Mouse (Mus musculus): Measurements from ENCODE around the gene Mfap2. TPM values are rescaled to one million over a fixed set of nuclear protein-coding genes. Genes with fewer than 3 reads are reported as not detected.

The Mfap2 gene
- 2.8 and 4.3 TPM in 2 replicates for polyA plus RNA-seq (2021; fragmentation: Nextera tagmentation)
- long read RNA-seq, experiment 1, partial matches to known transcripts = 1 of 7 reads
- long read RNA-seq, experiment 1, other reads (novel, unspliced or antisense) = 3 of 7 reads
- long read RNA-seq, experiment 2, partial matches to known transcripts = 1 of 1 reads
- long read RNA-seq, experiment 2, other reads (novel, unspliced or antisense) = 0 of 1 reads

DNA sequence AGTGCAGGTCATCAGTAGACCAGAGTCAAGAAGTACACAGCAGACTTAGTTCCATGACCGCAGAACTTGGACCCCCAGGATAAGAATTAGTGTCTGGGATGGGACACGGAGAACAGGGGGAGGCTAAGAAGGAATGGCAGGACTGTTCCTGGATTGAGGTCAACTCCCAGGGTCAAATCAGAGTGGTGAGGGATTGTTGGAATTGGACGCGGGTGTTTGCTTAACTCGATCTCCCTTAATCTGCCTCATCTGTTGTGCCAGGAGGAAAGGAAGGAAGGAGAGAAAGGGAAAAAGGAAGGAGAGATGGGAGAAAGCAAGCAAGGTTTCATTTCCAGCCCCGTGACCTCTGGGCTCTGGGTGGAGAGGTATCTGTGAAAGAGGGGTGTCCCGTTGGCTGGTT, at the start of gene Mfap2:
Gene Mfap2, plus strand, starts transcription at position 301 of the 400 bp plus-strand sequence.

DNA sequence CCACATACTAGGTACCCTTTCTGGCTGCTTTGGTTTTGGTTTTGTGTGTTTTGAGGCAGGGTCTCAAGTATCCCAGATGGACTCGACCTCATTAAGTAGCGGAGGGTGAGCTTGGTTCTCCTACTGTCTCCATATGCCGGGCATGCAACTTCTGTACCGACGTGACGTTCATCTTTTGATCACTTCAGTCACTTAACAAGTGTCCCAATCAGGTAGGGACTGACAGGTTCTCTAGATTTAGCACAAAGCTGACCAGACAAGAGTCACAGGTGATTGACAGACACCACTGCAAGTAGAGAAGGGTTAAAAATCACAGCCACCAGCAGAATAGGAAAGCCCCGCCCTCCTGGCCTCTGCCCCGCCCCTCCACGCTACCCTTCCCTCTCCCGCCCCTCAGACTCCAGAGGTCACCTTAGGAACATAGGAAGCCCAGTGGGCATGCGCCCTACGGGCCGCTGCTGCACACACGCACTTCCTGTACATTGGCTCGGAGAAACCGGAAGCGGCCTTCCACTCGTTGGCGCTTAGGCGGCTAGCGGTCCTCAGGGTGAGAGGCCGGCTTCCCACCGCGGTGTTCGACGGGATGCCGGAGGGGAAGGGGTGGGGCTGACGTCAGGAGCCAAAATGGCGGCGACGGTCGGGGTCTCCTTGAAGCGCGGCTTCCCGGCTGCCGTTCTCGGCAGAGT, 49.3 kb upstream of the Mfap2 start, which contains the start of gene Sdhb:
Gene Sdhb, plus strand, starts transcription at position 423 of the 686 bp plus-strand sequence.

DNA sequence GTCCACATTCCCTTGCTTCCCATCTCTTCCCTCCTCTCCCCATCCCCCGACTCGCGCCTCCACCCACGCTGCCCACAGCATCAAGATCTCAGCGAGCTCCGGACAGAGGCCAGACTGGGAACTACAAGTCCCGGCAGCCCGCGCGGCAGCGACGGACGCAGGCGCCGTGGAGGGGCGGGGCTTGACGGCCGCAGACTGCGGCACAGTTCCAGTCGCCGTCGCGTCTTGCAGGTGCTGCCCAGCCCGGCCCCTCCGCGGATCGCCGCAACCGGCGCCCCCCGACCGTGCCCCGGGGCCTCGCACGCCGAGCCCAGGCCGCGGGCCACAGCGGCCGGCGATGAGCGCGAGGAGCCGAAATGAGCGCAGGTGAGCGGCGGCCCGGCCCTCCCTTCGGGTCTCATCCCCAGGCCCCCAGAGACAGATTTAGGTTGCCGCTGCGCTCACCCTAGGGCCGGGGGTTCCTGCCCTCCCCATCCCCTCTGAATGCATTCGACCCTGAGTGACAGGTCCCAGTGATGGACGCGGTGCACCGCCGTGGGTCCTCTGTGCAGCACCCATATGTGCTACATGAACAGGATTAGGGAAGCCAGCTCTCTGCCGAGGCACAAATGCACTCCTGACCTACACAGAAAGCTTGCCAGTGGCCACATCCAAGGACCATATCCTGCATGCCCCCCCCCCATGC, 23.4 kb upstream of the Mfap2 start, which contains the start of gene Atp13a2:
Gene Atp13a2, plus strand, starts transcription at position 163 of the 685 bp plus-strand sequence.

DNA sequence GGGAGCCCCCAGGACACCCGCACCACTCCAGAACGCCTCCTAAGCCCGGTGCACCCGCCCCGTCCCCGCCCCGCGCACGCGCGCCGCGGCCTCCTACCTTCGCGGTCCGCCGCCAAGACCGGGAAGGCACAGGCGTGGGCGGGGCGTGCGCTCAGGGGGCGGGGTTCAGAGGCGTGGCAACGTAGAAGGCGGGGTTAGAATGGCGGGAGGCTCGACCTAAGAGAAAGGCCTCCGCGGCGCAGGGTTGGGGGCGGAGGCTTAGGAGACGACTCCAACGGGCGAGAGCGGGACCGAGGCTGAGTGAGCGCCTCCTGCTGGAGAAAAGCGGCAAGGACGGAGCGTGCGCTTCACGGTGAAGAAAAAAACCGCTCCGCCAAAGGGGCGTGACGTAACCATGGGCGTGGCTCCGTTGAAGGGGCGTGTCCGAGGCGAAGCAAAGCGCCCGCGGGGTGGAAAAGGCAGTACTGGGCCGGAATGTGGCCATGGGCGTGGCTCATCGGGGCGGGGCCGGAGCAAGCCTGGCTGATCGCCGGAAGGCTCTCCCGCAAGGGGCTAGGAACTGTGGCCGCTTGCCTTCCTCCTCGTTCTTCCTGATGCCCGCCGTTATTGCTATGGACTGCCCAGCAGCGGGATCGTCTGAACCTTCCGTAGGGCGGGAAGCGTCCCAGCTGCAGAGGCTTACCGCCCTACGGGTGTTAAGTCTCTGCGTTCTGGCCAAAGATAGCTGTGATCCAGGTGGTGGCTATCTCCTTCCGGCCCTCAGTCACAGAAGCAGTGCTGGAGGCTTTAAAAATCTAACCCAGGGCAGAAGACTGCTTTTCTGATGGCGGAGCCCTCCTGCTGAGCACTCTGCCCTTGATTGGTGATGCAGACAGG, 50.4 kb downstream of the Mfap2 start, which contains the start of gene Crocc:
Gene Crocc, minus strand, starts transcription at position 125 of the 876 bp plus-strand sequence.

Other genes with a start within 250 kb of the Mfap2 start
- gene Padi4, start 236.2 kb upstream of the Mfap2 start, polyA plus RNA-seq (2021; fragmentation: Nextera tagmentation) = 0.20 and 0.29 TPM in 2 replicates
- gene Padi3, start 199.8 kb upstream of the Mfap2 start, polyA plus RNA-seq (2021; fragmentation: Nextera tagmentation) = not detected in 2 replicates
- not detected in 2 replicates for gene Padi1, start 164.6 kb upstream of the Mfap2 start, polyA plus RNA-seq (2021; fragmentation: Nextera tagmentation)
- gene Padi2, start 104.1 kb upstream of the Mfap2 start, polyA plus RNA-seq (2021; fragmentation: Nextera tagmentation) = 5.2 and 6.3 TPM in 2 replicates
- 498 and 587 TPM in 2 replicates for gene Sdhb, start 49.2 kb upstream of the Mfap2 start, polyA plus RNA-seq (2021; fragmentation: Nextera tagmentation)
- 30.7 and 37.4 TPM in 2 replicates for gene Atp13a2, start 23.5 kb upstream of the Mfap2 start, polyA plus RNA-seq (2021; fragmentation: Nextera tagmentation)
- gene Crocc, start 50.1 kb downstream of the Mfap2 start, polyA plus RNA-seq (2021; fragmentation: Nextera tagmentation) = 2.4 and 3.1 TPM in 2 replicates
- gene Necap2, start 67.9 kb downstream of the Mfap2 start, polyA plus RNA-seq (2021; fragmentation: Nextera tagmentation) = 35.0 and 36.6 TPM in 2 replicates
- 0.24 and 0.29 TPM in 2 replicates for gene Spata21, start 77.9 kb downstream of the Mfap2 start, polyA plus RNA-seq (2021; fragmentation: Nextera tagmentation)
- gene Szrd1, start 129.4 kb downstream of the Mfap2 start, polyA plus RNA-seq (2021; fragmentation: Nextera tagmentation) = 11.6 and 18.7 TPM in 2 replicates
- 11.2 TPM in 2 replicates for gene Fbxo42, start 137.5 kb downstream of the Mfap2 start, polyA plus RNA-seq (2021; fragmentation: Nextera tagmentation)
- 4.0 and 4.5 TPM in 2 replicates for gene Rsg1, start 203.5 kb downstream of the Mfap2 start, polyA plus RNA-seq (2021; fragmentation: Nextera tagmentation)
- 3.6 and 17.0 TPM in 2 replicates for gene Arhgef19, start 229.1 kb downstream of the Mfap2 start, polyA plus RNA-seq (2021; fragmentation: Nextera tagmentation)

Measured in left cerebral cortex, adult 6 months (tissue).